Mouse (Mus musculus) small intestine, adult 2 months (tissue): ENCODE data around the gene Adamtsl3.

Source experiments
- CTCF ChIP-seq: fragments of 200-500 bp; IDR thresholded peaks from 2 replicates; pipeline ENCODE4 v1.5.1; 2012; ENCODE audit warnings: low read depth, mild to moderate bottlenecking, control low read depth, inconsistent platforms, low read length, moderate library complexity, mixed read lengths; ENCODE audit not compliant: insufficient replicate concordance, insufficient read length; ENCODE audit errors: extremely low read depth
- POLR2A ChIP-seq: fragments of 200-500 bp; IDR thresholded peaks from 2 replicates; pipeline ENCODE4 v1.6.1; 2012; ENCODE audit warnings: low read depth, mild to moderate bottlenecking, control low read depth, inconsistent platforms, low read length, moderate library complexity

- TF ChIP-seq POLR2A (no peak), CTCF (no peak)
These were observed 97.7 kb downstream of the Adamtsl3 start for GRCm38 (mm10) chr7:82433226-82433625.
